In genomic region chr8:125218669-125219068, GRCm38 (mm10) we compare ENCODE assay signal across 9 mouse cellular contexts.
A peak's percentile ranks its signal among the peaks of the same experiment; 100 is the strongest.
DNase-seq lines count a peak whose midpoint lies in the region; ATAC-seq and TF ChIP-seq lines count a peak whose summit lies in the region.
"Had no signal": no experiment of that assay in that cellular context is flagged by ENCODE, and none has a peak within 500 bp of the region (broad histone marks: within the 10 kb centered on the region; RNA-seq: fewer than 3 reads in every experiment).

No protein-coding gene starts in this region.

- no peak overlapping the region for H3K27ac ChIP-seq in kidney, adult 2 months (ENCODE audit: insufficient read depth, low read depth, low read length)
- H3K27ac ChIP-seq in forebrain, postnatal 0 days (ENCODE audit: low read depth, low read length), result peak overlapping the region; percentile 81

- WGBS in kidney, adult 2 months, result 66% methylated on average over 4 of the region's 4 CpGs
- 6% methylated on average over 4 of the region's 4 CpGs for WGBS in forebrain, postnatal 0 days

- no peak for TF ChIP-seq POLR2A in kidney, adult 2 months (IDR thresholded peaks at IDR 0.05; ENCODE audit: low read depth, low read length)

- no peaks in the 10 kb centered on the region for H3K4me1 ChIP-seq in kidney, adult 2 months (ENCODE audit: control insufficient read depth, insufficient read depth, low read length)
- peaks cover 26% of the 10 kb centered on the region for H3K4me1 ChIP-seq in forebrain, postnatal 0 days (ENCODE audit: insufficient read depth)

- no peak overlapping the region for H3K9ac ChIP-seq in forebrain, postnatal 0 days

- DNase-seq in kidney, adult 2 months, result peak; percentile 31
- DNase-seq in kidney, postnatal 36 days, result no peak
- peak; percentile 89 for DNase-seq in forebrain, postnatal 0 days
- DNase-seq in left cerebral cortex, postnatal 14 days (ENCODE audit: low spot score in 2 of 2), result peak; percentile 76 to 78
- DNase-seq in right cerebral cortex, postnatal 10 days (ENCODE audit: low spot score in 2 of 2), result peak; percentile 84 to 90
- DNase-seq in cerebellum, postnatal 10 days, result no peak
- no peak for DNase-seq in adrenal gland, adult 8-10 months
- DNase-seq: cerebellum, adult 11 months had no signal

- intact Hi-C loops in left cerebral cortex, postnatal 14 days (cut with DNase I), result no loop called here

- ATAC-seq in forebrain, postnatal 0 days, result peak; percentile 89
- no peak for ATAC-seq in megakaryocyte-erythroid progenitor cell, adult 5-6 weeks (replicated peaks; ENCODE audit: low FRiP score, low TSS enrichment, poor library complexity, severe bottlenecking)

- H3K4me2 ChIP-seq in forebrain, postnatal 0 days (ENCODE audit: low read depth), result peak overlapping the region; percentile 39

- no peaks in the 10 kb centered on the region for H3K9me3 ChIP-seq in forebrain, postnatal 0 days (ENCODE audit: low read length)

- no peak for TF ChIP-seq CTCF in kidney, adult 2 months (conservative IDR thresholded peaks at IDR 0.05; ENCODE audit: insufficient read depth, insufficient read length, low read depth, low read length)
- no peak for TF ChIP-seq CTCF in forebrain, postnatal 0 days (IDR thresholded peaks at IDR 0.05; ENCODE audit: low read depth)

- H3K36me3 ChIP-seq in kidney, adult 2 months (ENCODE audit: control insufficient read depth, insufficient read depth, low read length), result no peaks in the 10 kb centered on the region
- no peaks in the 10 kb centered on the region for H3K36me3 ChIP-seq in forebrain, postnatal 0 days (ENCODE audit: insufficient read depth)

- no peaks in the 10 kb centered on the region for H3K27me3 ChIP-seq in kidney, adult 2 months (replicated peaks; ENCODE audit: control insufficient read depth, insufficient read depth, low read length)
- H3K27me3 ChIP-seq in forebrain, postnatal 0 days (ENCODE audit: insufficient read depth, low read length), result no peaks in the 10 kb centered on the region

- no peak overlapping the region for H3K4me3 ChIP-seq in kidney, adult 2 months (ENCODE audit: insufficient read depth, low read depth, low read length)
- no peak overlapping the region for H3K4me3 ChIP-seq in forebrain, postnatal 0 days (ENCODE audit: low read depth, low read length)

Comparison
In these comparisons a context has a peak if more than half of its experiments do, and no peak if none do; other contexts are left out.
1. DNase-seq: peak in kidney, adult 2 months (single experiment), forebrain, postnatal 0 days (single experiment), left cerebral cortex, postnatal 14 days (2 of 2) and right cerebral cortex, postnatal 10 days (2 of 2); none in kidney, postnatal 36 days (0 of 2), cerebellum, postnatal 10 days (0 of 2) and adrenal gland, adult 8-10 months (single experiment).